12 mouse cellular contexts compared by ENCODE assay signal in genomic region chr2:163676745-163677144, GRCm38 (mm10). TPM values are rescaled to one million over a fixed set of nuclear protein-coding genes. Genes with fewer than 3 reads are reported as not detected.
DNase-seq lines count a peak whose midpoint lies in the region; ATAC-seq and TF ChIP-seq lines count a peak whose summit lies in the region.
"Had no signal": no experiment of that assay in that cellular context is flagged by ENCODE, and none has a peak within 500 bp of the region (broad histone marks: within the 10 kb centered on the region; RNA-seq: fewer than 3 reads in every experiment).

No protein-coding gene starts in this region.

- H3K27ac ChIP-seq in heart, embryonic 14.5 days (replicated peaks in 1 of 2; ENCODE audit: control insufficient read depth in 1 of 2, insufficient read depth in 1 of 2, low read depth in 2 of 2, low read length in 2 of 2) = peak overlapping the region; percentile 83 to 93; a peak in 3 of 4 replicates
- H3K27ac ChIP-seq in spleen, adult 2 months (ENCODE audit: insufficient read depth, low read length) = peak overlapping the region; percentile 75
- H3K27ac ChIP-seq in heart, postnatal 0 days (ENCODE audit: low read depth) = peak overlapping the region; percentile 75
- peak overlapping the region; percentile 60; the same call in 1 of the 2 replicates for H3K27ac ChIP-seq in stomach, embryonic 15.5 days
- H3K27ac ChIP-seq: liver, embryonic 14.5 days had no signal

- no peaks in the 10 kb centered on the region for H3K36me3 ChIP-seq in heart, embryonic 14.5 days (ENCODE audit: control insufficient read depth, insufficient read depth, low read length)
- peaks cover 2% of the 10 kb centered on the region; the same call in 1 of the 2 replicates for H3K36me3 ChIP-seq in spleen, adult 2 months (ENCODE audit: control insufficient read depth, insufficient read depth, low read length)
- no peaks in the 10 kb centered on the region for H3K36me3 ChIP-seq in heart, postnatal 0 days (replicated peaks; ENCODE audit: control insufficient read depth, insufficient read depth, low read length)
- no peaks in the 10 kb centered on the region for H3K36me3 ChIP-seq in stomach, embryonic 15.5 days

- H3K4me3 ChIP-seq in heart, embryonic 14.5 days (ENCODE audit: control insufficient read depth in 1 of 2, insufficient read depth in 1 of 2, low read depth in 1 of 2, low read length in 2 of 2) = no peak overlapping the region
- H3K4me3 ChIP-seq in spleen, adult 2 months (ENCODE audit: extremely low read depth, insufficient read depth, insufficient read length) = no peak overlapping the region
- no peak overlapping the region for H3K4me3 ChIP-seq in heart, postnatal 0 days (ENCODE audit: low read depth, low read length)
- H3K4me3 ChIP-seq in stomach, embryonic 15.5 days (replicated peaks) = no peak overlapping the region

- no peak for TF ChIP-seq POLR2A in spleen, adult 2 months (IDR thresholded peaks at IDR 0.05; ENCODE audit: low read depth, low read length)

- WGBS in heart, embryonic 14.5 days = 85% methylated on average over 3 of the region's 3 CpGs
- 37% methylated on average over 3 of the region's 3 CpGs for WGBS in spleen, adult 2 months
- WGBS in heart, postnatal 0 days = 78% methylated on average over 3 of the region's 3 CpGs
- 80% methylated on average over 3 of the region's 3 CpGs for WGBS in stomach, embryonic 15.5 days

- TF ChIP-seq CTCF in spleen, adult 2 months (IDR thresholded peaks at IDR 0.05; ENCODE audit: extremely low read depth, insufficient read depth, insufficient read length, insufficient replicate concordance) = no peak
- no peak for TF ChIP-seq CTCF in heart, postnatal 0 days (IDR thresholded peaks at IDR 0.05; ENCODE audit: low read depth)

- no peaks in the 10 kb centered on the region for H3K27me3 ChIP-seq in heart, embryonic 14.5 days (ENCODE audit: control insufficient read depth, insufficient read depth, low read length)
- no peaks in the 10 kb centered on the region for H3K27me3 ChIP-seq in spleen, adult 2 months (ENCODE audit: control insufficient read depth, insufficient read depth, low read length)
- H3K27me3 ChIP-seq in heart, postnatal 0 days (ENCODE audit: control insufficient read depth, insufficient read depth, low read length) = no peaks in the 10 kb centered on the region
- no peaks in the 10 kb centered on the region for H3K27me3 ChIP-seq in stomach, embryonic 15.5 days (replicated peaks)

- ATAC-seq in heart, embryonic 14.5 days (ENCODE audit: insufficient number of reproducible peaks, insufficient read depth, low FRiP score, low read depth) = no peak
- ATAC-seq in heart, postnatal 0 days (ENCODE audit: insufficient read depth, low read depth) = no peak
- ATAC-seq in stomach, embryonic 15.5 days (ENCODE audit: insufficient read depth, low FRiP score, low read depth) = no peak

- H3K9ac ChIP-seq in heart, embryonic 14.5 days (ENCODE audit: low read length) = 0 out of 2 replicates have a peak overlapping the region, but pooled peaks have one; percentile 14
- H3K9ac ChIP-seq in heart, postnatal 0 days (replicated peaks; ENCODE audit: low read depth, low read length) = no peak overlapping the region
- H3K9ac ChIP-seq in stomach, embryonic 15.5 days = no peak overlapping the region
- H3K9ac ChIP-seq: liver, embryonic 14.5 days had no signal

- peaks cover 3% of the 10 kb centered on the region; the same call in 1 of the 2 replicates for H3K9me3 ChIP-seq in heart, embryonic 14.5 days (ENCODE audit: control insufficient read depth, low read length)
- no peaks in the 10 kb centered on the region for H3K9me3 ChIP-seq in heart, postnatal 0 days (replicated peaks; ENCODE audit: control insufficient read depth, low read length)
- no peaks in the 10 kb centered on the region for H3K9me3 ChIP-seq in stomach, embryonic 15.5 days

- no peak overlapping the region for H3K4me2 ChIP-seq in heart, embryonic 14.5 days (ENCODE audit: low read length)
- no peak overlapping the region for H3K4me2 ChIP-seq in heart, postnatal 0 days (ENCODE audit: low read depth, low read length)
- no peak overlapping the region for H3K4me2 ChIP-seq in stomach, embryonic 15.5 days

- peaks cover 28 to 54% of the 10 kb centered on the region in 2 experiments for H3K4me1 ChIP-seq in heart, embryonic 14.5 days (ENCODE audit: control insufficient read depth in 2 of 2, insufficient read depth in 2 of 2, low read length in 2 of 2)
- H3K4me1 ChIP-seq in spleen, adult 2 months (ENCODE audit: control insufficient read depth, insufficient read depth, insufficient read length) = peaks cover 45% of the 10 kb centered on the region; the same call in 1 of the 2 replicates
- peaks cover 32% of the 10 kb centered on the region for H3K4me1 ChIP-seq in heart, postnatal 0 days (ENCODE audit: control insufficient read depth, insufficient read depth)
- peaks cover 29% of the 10 kb centered on the region for H3K4me1 ChIP-seq in stomach, embryonic 15.5 days

- no peak for DNase-seq in heart, adult 9 months (ENCODE audit: low spot score in 2 of 2)
- no peak for DNase-seq in spleen, adult 2 months (ENCODE audit: low read depth in 1 of 2, low spot score in 2 of 2)
- no peak for DNase-seq in spleen, postnatal 14 days (ENCODE audit: low spot score in 2 of 2)
- DNase-seq in heart, postnatal 0 days (ENCODE audit: low spot score) = no peak
- DNase-seq in left cerebral cortex, adult 11 months (ENCODE audit: low spot score) = no peak
- DNase-seq in testis, postnatal 14 days (ENCODE audit: low spot score) = no peak
- DNase-seq: gastrocnemius, postnatal 10 days; kidney, adult 11 months; midbrain, embryonic 14.5 days had no signal

- TF ChIP-seq EP300 in heart, postnatal 0 days (IDR thresholded peaks at IDR 0.05; ENCODE audit: low read depth) = no peak

RNA-seq across cellular contexts. Expression of gene Pkig, which starts 18.6 kb away (rescaled TPM):
- polyA plus RNA-seq in heart, embryonic 14.5 days (2014; fragmentation: Nextera tagmentation; extraction: Ambion mirVana) = 324 and 359 TPM in 2 replicates
- 138 and 179 TPM in 2 replicates for polyA plus RNA-seq in spleen, adult 2 months (2012; rRNA removed)
- 363 and 431 TPM in 2 replicates for total RNA-seq in heart, postnatal 0 days (2014; rRNA removed; ENCODE audit: low replicate concordance)
- 495 and 511 TPM in 2 replicates for polyA plus RNA-seq in heart, postnatal 0 days (2015; fragmentation: Nextera tagmentation; extraction: Ambion mirVana)
- 105 and 117 TPM in 2 replicates for polyA plus RNA-seq in stomach, embryonic 15.5 days (2015; fragmentation: Nextera tagmentation; extraction: Ambion mirVana)

RNA-seq across cellular contexts. Expression of gene Serinc3, which starts 31.8 kb away (rescaled TPM):
- 76.5 and 79.0 TPM in 2 replicates for polyA plus RNA-seq in heart, embryonic 14.5 days (2014; fragmentation: Nextera tagmentation; extraction: Ambion mirVana)
- 400 and 443 TPM in 2 replicates for polyA plus RNA-seq in spleen, adult 2 months (2012; rRNA removed)
- 181 and 193 TPM in 2 replicates for total RNA-seq in heart, postnatal 0 days (2014; rRNA removed; ENCODE audit: low replicate concordance)
- 61.3 and 62.4 TPM in 2 replicates for polyA plus RNA-seq in heart, postnatal 0 days (2015; fragmentation: Nextera tagmentation; extraction: Ambion mirVana)
- polyA plus RNA-seq in stomach, embryonic 15.5 days (2015; fragmentation: Nextera tagmentation; extraction: Ambion mirVana) = 46.3 and 49.1 TPM in 2 replicates
